Mouse (Mus musculus): ENCODE data around the gene Gucy2c. TPM values are rescaled to one million over a fixed set of nuclear protein-coding genes. Genes with fewer than 3 reads are reported as not detected.

Gene Gucy2c
- polyA plus RNA-seq, 1 experiment from 2014 or later = 0.19 TPM

- Histone ChIP-seq H3K36me3 (no peaks in the 10 kb centered on the region), H3K27me3 (peaks cover 8% of the 10 kb centered on the region), H3K27ac (no peak overlapping the region), H3K9ac (no peak overlapping the region), H3K4me3 (peak overlapping the region; percentile 10; the same call in 1 of the 2 replicates), H3K9me3 (no peaks in the 10 kb centered on the region), H3K4me2 (peak overlapping the region; percentile 29; the same call in 1 of the 2 replicates), H3K4me1 (0 out of 2 replicates have a peak, but pooled peaks cover 4% of the 10 kb centered on the region)
- 65% methylated on average over 11 of the region's 11 CpGs for WGBS
- ATAC-seq (ENCODE audit: borderline replicate concordance, extremely low read depth, low FRiP score, low TSS enrichment) = no peak
These were observed 125.8 kb downstream of the Gucy2c start for GRCm38 (mm10) chr6:136655786-136656185.

DNA sequence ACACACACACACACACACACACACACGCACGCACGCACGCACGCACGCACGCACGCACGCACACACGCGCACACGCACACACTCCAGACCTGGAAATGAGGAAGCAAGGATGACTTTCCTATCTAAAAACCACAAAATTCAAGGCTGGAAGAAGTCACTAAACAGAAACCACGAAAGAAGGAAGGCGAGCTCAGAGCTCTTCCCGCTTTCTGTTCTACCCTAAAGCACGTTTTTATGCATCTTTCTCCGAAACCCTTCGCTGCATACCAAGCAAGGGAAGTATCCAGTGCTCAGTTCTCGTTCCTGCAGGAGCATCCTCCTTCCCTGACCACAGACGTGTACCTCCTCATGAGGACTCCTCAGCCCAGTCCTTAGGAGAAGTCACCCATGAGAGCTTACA is 127.1 kb downstream of the Gucy2c start:
- no peak for ATAC-seq (ENCODE audit: borderline replicate concordance, extremely low read depth, low FRiP score, low TSS enrichment)
- WGBS = 96% methylated on average over 20 of the region's 20 CpGs
- H3K9me3 ChIP-seq = no peaks in the 10 kb centered on the region
- no peaks in the 10 kb centered on the region for H3K27me3 ChIP-seq
- H3K9ac ChIP-seq = no peak overlapping the region
- H3K4me3 ChIP-seq = no peak overlapping the region
- H3K4me1 ChIP-seq = 0 out of 2 replicates have a peak, but pooled peaks cover 4% of the 10 kb centered on the region
- H3K27ac ChIP-seq = no peak overlapping the region
- H3K36me3 ChIP-seq = no peaks in the 10 kb centered on the region
- no peak overlapping the region for H3K4me2 ChIP-seq

DNA sequence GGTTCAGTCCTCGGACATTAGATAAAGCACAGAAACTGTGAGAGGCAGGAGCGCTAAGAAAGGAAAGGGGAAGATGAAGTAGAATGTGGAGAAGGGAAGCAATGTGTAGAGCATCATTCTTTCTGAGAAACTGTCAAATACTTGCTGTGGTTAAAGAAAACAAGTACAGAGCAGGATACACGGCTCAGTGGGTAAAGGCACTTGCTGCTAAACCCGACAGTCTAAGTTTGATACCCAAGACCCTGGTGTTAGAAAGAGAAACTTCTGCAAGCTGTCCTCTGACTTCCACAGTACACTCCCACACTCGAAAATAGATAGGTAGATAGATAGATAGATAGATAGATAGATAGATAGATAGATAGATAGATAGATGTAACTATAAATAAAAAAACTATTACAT is 128.2 kb downstream of the Gucy2c start:
- Histone ChIP-seq H3K9ac (no peak overlapping the region), H3K4me1 (0 out of 2 replicates have a peak, but pooled peaks cover 4% of the 10 kb centered on the region), H3K27ac (no peak overlapping the region), H3K27me3 (no peaks in the 10 kb centered on the region), H3K4me3 (no peak overlapping the region), H3K9me3 (no peaks in the 10 kb centered on the region), H3K4me2 (no peak overlapping the region), H3K36me3 (no peaks in the 10 kb centered on the region)
- ATAC-seq (ENCODE audit: borderline replicate concordance, extremely low read depth, low FRiP score, low TSS enrichment) = no peak
- WGBS = 53% methylated on average over 5 of the region's 5 CpGs

GRCm38 (mm10) chr6:136650664-136651063 is 130.9 kb downstream of the Gucy2c start:
- Histone ChIP-seq H3K27me3 (no peaks in the 10 kb centered on the region), H3K9ac (no peak overlapping the region), H3K9me3 (no peaks in the 10 kb centered on the region), H3K4me2 (no peak overlapping the region), H3K27ac (no peak overlapping the region), H3K4me1 (no peaks in the 10 kb centered on the region), H3K36me3 (no peaks in the 10 kb centered on the region), H3K4me3 (no peak overlapping the region)
- 86% methylated on average over 8 of the region's 8 CpGs for WGBS
- ATAC-seq (ENCODE audit: borderline replicate concordance, extremely low read depth, low FRiP score, low TSS enrichment) = no peak

GRCm38 (mm10) chr6:136647455-136647861 is 134.1 kb downstream of the Gucy2c start:
- WGBS = 33% methylated on average over 10 of the region's 10 CpGs

More at GRCm38 (mm10) chr6:136647455-136647861, 134.1 kb downstream of the Gucy2c start:
- Histone ChIP-seq H3K4me2 (no peak overlapping the region), H3K27ac (no peak overlapping the region), H3K27me3 (no peaks in the 10 kb centered on the region), H3K36me3 (no peaks in the 10 kb centered on the region), H3K4me1 (no peaks in the 10 kb centered on the region), H3K9me3 (no peaks in the 10 kb centered on the region), H3K4me3 (no peak overlapping the region), H3K9ac (no peak overlapping the region)
- no peak for ATAC-seq (ENCODE audit: borderline replicate concordance, extremely low read depth, low FRiP score, low TSS enrichment)

Small RNA genes lying within 50 kb of the gene (microRNA-seq; reads per million reads assigned to microRNA genes)
- gene Gm44364 = not detected

Other genes with a start within 250 kb of the Gucy2c start
- 4.0 and 4.9 TPM in 2 replicates for gene Plbd1, start 119.8 kb downstream of the Gucy2c start, polyA plus RNA-seq (2015; fragmentation: Nextera tagmentation; extraction: Ambion mirVana)
- gene Hist4h4, start 22.6 kb upstream of the Gucy2c start, polyA plus RNA-seq (2015; fragmentation: Nextera tagmentation; extraction: Ambion mirVana) = 0.81 and 0.89 TPM in 2 replicates
- gene H2afj, start 26.5 kb upstream of the Gucy2c start, polyA plus RNA-seq (2015; fragmentation: Nextera tagmentation; extraction: Ambion mirVana) = 121 and 124 TPM in 2 replicates
- gene BC049715, start 45.9 kb upstream of the Gucy2c start, polyA plus RNA-seq (2015; fragmentation: Nextera tagmentation; extraction: Ambion mirVana) = 2.0 and 2.1 TPM in 2 replicates
- 97.8 and 101 TPM in 2 replicates for gene Wbp11, start 46.5 kb upstream of the Gucy2c start, polyA plus RNA-seq (2015; fragmentation: Nextera tagmentation; extraction: Ambion mirVana)
- gene Smco3, start 53.7 kb upstream of the Gucy2c start, polyA plus RNA-seq (2015; fragmentation: Nextera tagmentation; extraction: Ambion mirVana) = 2.5 and 2.9 TPM in 2 replicates
- gene Art4, start 76.0 kb upstream of the Gucy2c start, polyA plus RNA-seq (2015; fragmentation: Nextera tagmentation; extraction: Ambion mirVana) = 6.6 and 7.1 TPM in 2 replicates
- 918 and 931 TPM in 2 replicates for gene Mgp, start 94.1 kb upstream of the Gucy2c start, polyA plus RNA-seq (2015; fragmentation: Nextera tagmentation; extraction: Ambion mirVana)
- 0.40 and 0.62 TPM in 2 replicates for gene Erp27, start 140.4 kb upstream of the Gucy2c start, polyA plus RNA-seq (2015; fragmentation: Nextera tagmentation; extraction: Ambion mirVana)
- gene Pde6h, start 142.1 kb upstream of the Gucy2c start, polyA plus RNA-seq (2015; fragmentation: Nextera tagmentation; extraction: Ambion mirVana) = 0.47 TPM in 1 of 2 replicates, not detected in the other
- gene Arhgdib, start 160.1 kb upstream of the Gucy2c start, polyA plus RNA-seq (2015; fragmentation: Nextera tagmentation; extraction: Ambion mirVana) = 69.8 and 82.9 TPM in 2 replicates